Mouse (Mus musculus): ENCODE measurements at regions not wholly inside any gene's neighbourhood (a gene's known extent, or its start where the extent isn't known, plus 50 kb on each side); places are given as distances from the start of the nearest gene placed in this dataset.

DNA sequence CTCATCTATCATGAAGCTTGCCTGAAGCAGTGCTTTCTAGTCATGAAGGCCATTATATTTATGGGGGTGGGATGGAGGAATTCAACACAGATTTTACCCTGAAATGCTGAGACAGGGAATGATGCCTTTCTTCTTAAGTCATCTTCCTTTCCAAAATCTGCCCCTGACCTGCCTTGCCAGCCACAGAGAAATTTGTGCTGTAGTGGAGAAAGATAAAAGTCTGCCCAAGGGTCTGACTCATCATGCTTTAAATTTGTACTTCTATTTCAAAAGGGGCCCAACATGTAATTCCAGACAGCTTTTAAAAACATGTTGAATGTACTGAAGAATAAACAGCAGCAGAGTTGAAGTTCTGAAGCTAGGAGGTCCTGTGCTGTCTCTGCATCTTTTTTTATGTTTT is 554.1 kb upstream of the Marcks start:
- Histone ChIP-seq H3K4me2 (ENCODE audit: low read depth, low read length, poor library complexity, severe bottlenecking) (no peak overlapping the region), H3K27ac (ENCODE audit: low read depth, low read length) (0 out of 2 replicates have a peak overlapping the region, but pooled peaks have one; percentile 19), H3K36me3 (ENCODE audit: insufficient read depth, low read length) (no peaks in the 10 kb centered on the region), H3K4me1 (ENCODE audit: insufficient read depth, low read length) (no peaks in the 10 kb centered on the region), H3K9me3 (ENCODE audit: low read length) (no peaks in the 10 kb centered on the region), H3K27me3 (ENCODE audit: insufficient read depth, low read length) (no peaks in the 10 kb centered on the region), H3K9ac (replicated peaks; ENCODE audit: low read length, poor library complexity, severe bottlenecking) (no peak overlapping the region), H3K4me3 (ENCODE audit: low read depth, low read length) (no peak overlapping the region)
- no peak for ATAC-seq (ENCODE audit: low FRiP score)
- DNase-seq (ENCODE audit: low spot score), result no peak
- TF ChIP-seq CTCF (IDR thresholded peaks at IDR 0.05), result no peak

DNA sequence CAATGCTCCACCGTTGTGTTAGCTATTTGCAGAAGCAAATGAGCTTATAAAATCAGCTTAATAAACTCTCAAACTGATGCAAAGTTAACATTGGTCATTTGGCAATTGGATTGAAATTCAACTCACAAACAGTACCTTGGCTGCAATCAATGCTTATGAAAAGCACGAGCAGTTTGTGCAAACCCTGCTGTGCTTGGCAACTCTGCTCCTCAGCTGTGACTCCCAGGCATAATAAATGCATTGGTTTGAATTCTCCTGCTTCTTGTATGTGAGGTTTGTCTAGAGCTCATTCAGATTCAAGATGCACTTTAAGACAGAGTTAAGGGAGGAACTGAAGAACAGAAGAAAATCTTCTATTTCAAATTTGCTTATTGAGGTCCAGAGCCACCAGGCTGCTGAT is 553.2 kb upstream of the Marcks start:
- no peak overlapping the region for H3K9ac ChIP-seq (replicated peaks; ENCODE audit: low read length, poor library complexity, severe bottlenecking)
- no peaks in the 10 kb centered on the region for H3K4me1 ChIP-seq (ENCODE audit: insufficient read depth, low read length)
- H3K9me3 ChIP-seq (ENCODE audit: low read length), result no peaks in the 10 kb centered on the region
- no peaks in the 10 kb centered on the region for H3K36me3 ChIP-seq (ENCODE audit: insufficient read depth, low read length)
- ATAC-seq (ENCODE audit: low FRiP score) (no peak), DNase-seq (ENCODE audit: low spot score) (peak; percentile 81)
- 26% methylated on average over 2 of the region's 2 CpGs for WGBS
- H3K4me2 ChIP-seq (ENCODE audit: low read depth, low read length, poor library complexity, severe bottlenecking), result no peak overlapping the region
- no peak overlapping the region for H3K4me3 ChIP-seq (ENCODE audit: low read depth, low read length)
- H3K27me3 ChIP-seq (ENCODE audit: insufficient read depth, low read length), result no peaks in the 10 kb centered on the region
- H3K27ac ChIP-seq (ENCODE audit: low read depth, low read length), result peak overlapping the region; percentile 19; the same call in 1 of the 2 replicates
- TF ChIP-seq CTCF (IDR thresholded peaks at IDR 0.05), result no peak

DNA sequence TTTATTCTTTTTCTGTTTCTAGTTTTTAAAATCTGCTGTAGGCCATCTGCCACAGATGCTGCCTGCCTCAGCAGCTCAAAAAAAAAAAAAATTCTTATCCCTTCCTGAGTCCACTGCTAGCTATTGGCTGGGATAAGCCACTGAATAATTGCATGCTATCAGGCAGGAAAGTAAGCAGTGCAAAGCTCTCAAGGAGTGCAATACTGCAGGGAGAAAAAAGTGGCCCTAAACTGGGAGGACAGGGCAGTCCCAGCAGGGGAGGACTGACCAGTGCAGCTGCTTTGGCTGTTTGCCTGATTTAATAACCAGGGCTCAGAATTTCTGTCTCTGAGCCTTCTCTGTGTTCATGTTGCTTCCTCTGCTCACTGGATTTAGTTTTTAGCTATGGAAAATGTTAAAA is 544.4 kb upstream of the Marcks start:
- no peaks in the 10 kb centered on the region for H3K9me3 ChIP-seq (ENCODE audit: low read length)
- no peak overlapping the region for H3K4me3 ChIP-seq (ENCODE audit: low read depth, low read length)
- no peaks in the 10 kb centered on the region for H3K27me3 ChIP-seq (ENCODE audit: insufficient read depth, low read length)
- DNase-seq (ENCODE audit: low spot score) (peak; percentile 30), ATAC-seq (ENCODE audit: low FRiP score) (no peak)
- H3K36me3 ChIP-seq (ENCODE audit: insufficient read depth, low read length), result no peaks in the 10 kb centered on the region
- no peak overlapping the region for H3K4me2 ChIP-seq (ENCODE audit: low read depth, low read length, poor library complexity, severe bottlenecking)
- no peak overlapping the region for H3K9ac ChIP-seq (replicated peaks; ENCODE audit: low read length, poor library complexity, severe bottlenecking)
- H3K4me1 ChIP-seq (ENCODE audit: insufficient read depth, low read length), result no peaks in the 10 kb centered on the region
- no peak overlapping the region for H3K27ac ChIP-seq (ENCODE audit: low read depth, low read length)
- no peak for TF ChIP-seq CTCF (IDR thresholded peaks at IDR 0.05)

DNA sequence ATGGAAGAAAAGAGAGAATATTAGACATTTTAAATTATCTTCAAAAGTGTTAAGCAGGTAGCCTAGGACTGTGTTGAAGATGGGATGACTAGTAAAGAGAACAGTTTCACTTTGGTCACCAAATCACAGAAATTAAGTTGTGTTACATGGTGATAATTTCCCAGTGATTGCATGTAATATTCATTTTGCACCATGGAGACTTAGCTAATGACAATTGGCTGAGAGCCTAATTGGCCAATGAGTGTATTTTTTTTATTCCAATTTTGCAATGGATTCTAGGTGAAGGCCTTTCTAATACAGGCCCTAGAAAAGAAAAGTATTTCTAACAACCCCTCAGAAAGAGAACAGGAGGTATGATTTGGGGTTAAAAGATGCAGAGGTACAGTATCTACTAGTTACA is 541.9 kb upstream of the Marcks start:
- Histone ChIP-seq H3K27me3 (ENCODE audit: insufficient read depth, low read length) (no peaks in the 10 kb centered on the region), H3K4me3 (ENCODE audit: low read depth, low read length) (no peak overlapping the region), H3K9me3 (ENCODE audit: low read length) (no peaks in the 10 kb centered on the region), H3K36me3 (ENCODE audit: insufficient read depth, low read length) (no peaks in the 10 kb centered on the region), H3K4me1 (ENCODE audit: insufficient read depth, low read length) (no peaks in the 10 kb centered on the region), H3K9ac (replicated peaks; ENCODE audit: low read length, poor library complexity, severe bottlenecking) (no peak overlapping the region), H3K4me2 (ENCODE audit: low read depth, low read length, poor library complexity, severe bottlenecking) (no peak overlapping the region), H3K27ac (ENCODE audit: low read depth, low read length) (no peak overlapping the region)
- TF ChIP-seq CTCF (IDR thresholded peaks at IDR 0.05), result no peak
- no peak for DNase-seq (ENCODE audit: low spot score)
- no peak for ATAC-seq (ENCODE audit: low FRiP score)

DNA sequence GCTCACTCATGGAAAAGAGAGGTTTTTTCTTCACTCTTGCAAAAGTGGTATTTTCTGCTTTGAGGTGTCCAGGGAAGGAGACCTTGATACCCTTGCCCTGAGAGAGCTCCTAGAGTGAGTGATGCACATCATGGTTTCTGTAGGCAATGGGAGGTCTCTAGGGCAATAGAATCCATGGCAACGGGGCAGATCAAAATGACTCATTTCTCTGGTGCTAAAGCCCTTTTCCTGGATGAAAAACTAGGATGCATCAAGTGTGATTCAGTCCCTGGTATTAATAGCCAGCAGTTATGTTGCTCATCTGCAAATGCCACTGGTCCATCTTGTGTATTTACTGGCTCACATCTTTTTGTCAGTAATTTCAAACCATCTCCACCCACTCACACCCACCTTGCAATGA is 539.1 kb upstream of the Marcks start:
- no peaks in the 10 kb centered on the region for H3K4me1 ChIP-seq (ENCODE audit: insufficient read depth, low read length)
- 81% methylated on average over 1 of the region's 1 CpGs for WGBS
- no peaks in the 10 kb centered on the region for H3K27me3 ChIP-seq (ENCODE audit: insufficient read depth, low read length)
- no peak overlapping the region for H3K9ac ChIP-seq (replicated peaks; ENCODE audit: low read length, poor library complexity, severe bottlenecking)
- TF ChIP-seq CTCF (IDR thresholded peaks at IDR 0.05), result no peak
- no peaks in the 10 kb centered on the region for H3K9me3 ChIP-seq (ENCODE audit: low read length)
- no peak overlapping the region for H3K27ac ChIP-seq (ENCODE audit: low read depth, low read length)
- no peak for DNase-seq (ENCODE audit: low spot score)
- H3K36me3 ChIP-seq (ENCODE audit: insufficient read depth, low read length), result no peaks in the 10 kb centered on the region
- no peak overlapping the region for H3K4me3 ChIP-seq (ENCODE audit: low read depth, low read length)
- no peak for ATAC-seq (ENCODE audit: low FRiP score)
- no peak overlapping the region for H3K4me2 ChIP-seq (ENCODE audit: low read depth, low read length, poor library complexity, severe bottlenecking)

DNA sequence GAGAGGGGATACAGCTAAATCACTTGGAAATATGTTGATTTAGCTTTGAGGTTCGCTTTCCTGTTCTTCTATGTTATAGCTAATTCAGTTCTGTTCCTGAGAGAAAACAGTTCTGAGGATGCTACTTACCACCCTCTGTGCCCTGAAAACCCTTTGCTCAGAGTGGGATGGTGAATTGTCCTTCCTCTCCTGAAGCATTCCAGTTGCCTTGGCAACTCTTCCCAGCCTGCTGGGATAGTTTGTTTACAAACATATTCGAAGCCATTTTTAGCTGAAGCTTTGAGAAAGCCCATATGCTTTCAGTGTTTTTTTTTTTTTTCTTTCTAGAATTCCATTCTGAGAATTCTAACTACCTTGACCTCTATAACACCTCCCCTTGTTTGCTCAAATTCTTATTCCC is 530.1 kb upstream of the Marcks start:
- Histone ChIP-seq H3K4me3 (ENCODE audit: low read depth, low read length) (no peak overlapping the region), H3K27ac (ENCODE audit: low read depth, low read length) (no peak overlapping the region), H3K4me1 (ENCODE audit: insufficient read depth, low read length) (no peaks in the 10 kb centered on the region), H3K27me3 (ENCODE audit: insufficient read depth, low read length) (no peaks in the 10 kb centered on the region), H3K36me3 (ENCODE audit: insufficient read depth, low read length) (no peaks in the 10 kb centered on the region), H3K9ac (replicated peaks; ENCODE audit: low read length, poor library complexity, severe bottlenecking) (no peak overlapping the region), H3K4me2 (ENCODE audit: low read depth, low read length, poor library complexity, severe bottlenecking) (no peak overlapping the region), H3K9me3 (ENCODE audit: low read length) (no peaks in the 10 kb centered on the region)
- DNase-seq (ENCODE audit: low spot score) (peak; percentile 37), ATAC-seq (ENCODE audit: low FRiP score) (no peak)
- WGBS, result 33% methylated on average over 2 of the region's 2 CpGs
- TF ChIP-seq CTCF (IDR thresholded peaks at IDR 0.05), result no peak

Data from midbrain, postnatal 0 days (tissue).